Mouse (Mus musculus): ENCODE data around the gene Kit. TPM values are rescaled to one million over a fixed set of nuclear protein-coding genes. Genes with fewer than 3 reads are reported as not detected.

The Kit gene
- total RNA-seq, 2 experiments from 2014 or later = 0.89 to 1.0 TPM

DNA sequence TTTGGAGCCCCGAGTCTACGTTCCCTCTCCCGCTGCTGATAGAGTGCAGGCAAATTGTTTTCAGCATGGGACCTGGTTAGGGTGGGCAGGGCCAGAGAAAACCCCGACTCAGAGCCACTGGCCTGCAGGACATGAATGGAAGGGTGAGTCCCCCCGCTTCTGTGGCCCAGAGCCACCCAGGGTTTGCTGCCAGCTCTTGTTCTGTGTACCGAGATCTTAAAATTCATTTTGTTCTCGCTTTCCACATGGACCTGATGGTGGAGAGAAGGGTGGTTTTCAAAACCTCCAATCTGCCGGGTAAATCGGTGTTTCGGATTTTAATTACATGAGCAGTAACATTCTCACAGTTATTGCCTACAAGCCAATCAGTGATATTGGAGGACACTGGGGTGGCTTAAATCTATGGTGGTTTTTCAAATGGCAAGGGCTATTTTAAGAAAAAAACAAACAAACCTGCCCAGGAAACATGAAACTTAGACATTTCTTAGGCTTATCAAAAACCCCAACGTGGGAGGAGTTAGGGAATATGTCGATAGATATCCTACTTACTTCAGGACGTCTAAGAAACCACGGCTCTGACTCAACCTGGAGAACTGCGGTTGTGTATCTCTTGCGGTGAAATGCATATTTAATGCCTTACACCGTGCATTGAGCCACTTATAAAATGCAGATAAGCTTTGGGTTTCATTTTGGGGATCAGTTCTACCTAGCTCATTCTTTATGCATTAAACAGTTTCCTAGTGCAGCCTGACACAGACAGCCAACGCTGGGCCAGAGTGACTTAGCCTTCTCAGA lies 58.3 kb downstream of the Kit start:
- DNase-seq (ENCODE audit: low spot score) = no peak

DNA sequence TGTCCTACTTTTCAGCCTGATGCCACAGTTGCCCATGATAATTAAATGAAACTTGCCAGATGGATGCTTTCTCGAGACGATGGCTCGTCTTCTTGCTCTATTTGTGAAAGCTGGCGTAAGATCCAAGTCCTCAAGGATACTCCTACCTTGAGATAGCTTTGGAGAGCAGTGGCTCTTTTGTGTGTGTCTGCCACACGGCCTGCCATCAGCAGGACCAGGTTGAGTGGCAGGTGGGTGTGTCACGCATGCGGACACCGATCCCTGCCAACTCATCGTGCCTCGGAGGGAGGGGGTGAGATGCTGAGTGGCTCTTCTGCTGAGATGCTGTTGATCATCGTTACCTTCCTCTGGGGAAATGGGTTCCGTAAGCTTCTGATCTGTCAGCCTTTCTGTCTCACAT lies 60.7 kb downstream of the Kit start:
- DNase-seq (ENCODE audit: low spot score) = no peak

DNA sequence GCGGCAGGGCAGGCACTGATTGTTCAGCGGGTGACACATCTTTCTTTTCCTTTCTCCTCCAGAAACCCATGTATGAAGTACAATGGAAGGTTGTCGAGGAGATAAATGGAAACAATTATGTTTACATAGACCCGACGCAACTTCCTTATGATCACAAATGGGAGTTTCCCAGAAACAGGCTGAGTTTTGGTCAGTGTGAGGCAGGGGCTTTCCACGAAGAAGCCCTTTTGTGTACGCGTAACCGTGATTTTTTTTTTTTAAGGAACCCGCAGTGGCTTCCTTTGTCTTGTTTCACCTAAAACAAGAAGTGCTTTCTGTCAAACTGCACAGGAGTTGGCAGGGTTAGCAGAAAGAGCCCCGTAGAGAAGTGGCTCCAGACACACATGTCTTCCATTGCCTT lies 65.9 kb downstream of the Kit start:
- DNase-seq (ENCODE audit: low spot score) = no peak

DNA sequence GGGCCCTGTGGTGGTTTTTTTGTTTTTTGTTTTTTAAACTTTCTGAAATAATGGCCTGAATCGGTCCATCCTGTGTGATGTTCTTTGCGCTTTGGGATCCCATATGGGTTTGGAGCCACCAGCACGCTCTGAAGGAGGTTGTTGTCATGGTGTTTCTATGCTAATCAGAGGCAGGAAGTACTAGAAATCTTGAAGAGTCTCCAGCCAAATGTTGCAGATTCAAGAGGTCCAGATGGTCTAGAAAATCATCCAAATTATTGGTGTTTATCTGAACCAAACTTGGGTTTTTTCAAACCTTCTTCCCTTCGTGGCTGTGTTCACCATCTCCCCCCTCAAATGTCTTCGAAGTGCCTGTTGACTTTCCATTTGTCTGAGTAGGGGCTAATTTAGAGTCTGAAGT lies 72.3 kb downstream of the Kit start:
- DNase-seq (ENCODE audit: low spot score) = no peak

DNA sequence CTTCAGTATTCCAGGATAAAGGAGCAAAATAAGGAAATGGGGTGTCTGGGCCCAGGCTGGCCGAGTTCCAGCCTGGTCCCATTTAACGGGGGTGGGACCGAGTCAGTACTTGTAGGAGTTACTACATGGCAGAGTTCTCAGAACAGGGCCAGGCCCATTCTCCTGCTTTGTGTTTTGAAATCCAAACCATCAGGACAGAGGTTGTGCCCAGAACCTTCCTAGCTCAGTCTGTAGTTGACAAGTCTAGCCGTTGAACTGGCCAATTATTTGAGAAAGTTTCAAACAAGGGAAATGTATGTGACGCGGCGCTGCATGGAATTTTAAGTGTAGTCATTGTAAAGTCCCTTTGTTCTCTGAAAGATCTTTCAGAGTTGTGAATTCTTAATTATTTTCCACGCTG lies 75.8 kb downstream of the Kit start:
- DNase-seq (ENCODE audit: low spot score) = no peak

DNA sequence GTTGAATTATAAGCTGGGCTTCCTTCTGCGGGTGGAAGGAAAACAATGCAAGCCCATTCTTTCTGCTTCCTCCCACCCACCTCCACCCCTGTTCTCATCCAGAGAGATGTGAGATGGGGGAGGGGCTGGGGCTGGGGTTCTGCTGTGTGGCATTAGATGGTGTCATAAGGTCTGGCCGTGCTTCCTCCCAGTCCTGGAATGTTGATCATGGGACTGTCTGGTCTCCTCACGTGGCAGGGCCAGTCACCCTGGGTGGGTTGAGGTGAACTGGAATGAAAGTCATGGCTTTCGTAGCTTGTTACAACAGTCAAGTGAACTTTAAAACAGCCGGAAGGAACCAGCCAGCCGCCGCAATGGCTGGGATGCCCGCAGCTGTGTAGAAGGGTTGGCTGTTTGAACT lies 78.7 kb downstream of the Kit start:
- no peak for DNase-seq (ENCODE audit: low spot score)

DNA sequence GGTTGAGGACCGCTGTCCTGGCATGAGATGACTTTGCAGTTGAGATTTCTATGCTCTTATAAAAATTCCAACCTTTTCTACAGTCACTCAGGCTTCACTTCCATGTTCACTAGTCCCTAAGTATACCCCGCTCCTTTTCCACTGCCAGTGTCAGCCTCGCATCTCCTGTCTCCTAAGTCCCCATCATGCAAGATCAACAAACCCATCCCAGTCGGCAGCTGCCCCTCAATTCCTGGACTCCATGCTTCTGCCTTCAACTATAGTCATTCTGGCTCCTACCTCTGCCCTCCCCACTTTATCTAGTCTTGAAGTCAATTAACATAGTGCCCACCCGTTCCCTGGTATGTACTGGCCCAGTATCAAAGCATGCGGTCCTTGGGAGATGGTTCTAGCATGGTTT lies 83.9 kb downstream of the Kit start:
- no peak for DNase-seq (ENCODE audit: low spot score)

DNA sequence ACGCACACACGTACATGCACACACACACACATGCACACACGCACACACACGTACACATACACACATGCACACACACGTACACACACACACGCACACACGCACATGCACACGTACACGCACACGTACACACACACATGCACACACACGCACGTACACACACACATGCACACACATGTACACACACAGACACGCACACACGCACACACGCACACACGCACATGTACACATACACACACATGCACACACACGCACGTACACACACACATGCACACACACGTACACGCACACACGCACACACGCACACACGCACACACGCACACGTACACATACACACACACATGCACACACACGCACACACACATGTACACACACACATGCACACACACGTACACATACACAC lies 85.6 kb downstream of the Kit start:
- DNase-seq (ENCODE audit: low spot score) = no peak

DNA sequence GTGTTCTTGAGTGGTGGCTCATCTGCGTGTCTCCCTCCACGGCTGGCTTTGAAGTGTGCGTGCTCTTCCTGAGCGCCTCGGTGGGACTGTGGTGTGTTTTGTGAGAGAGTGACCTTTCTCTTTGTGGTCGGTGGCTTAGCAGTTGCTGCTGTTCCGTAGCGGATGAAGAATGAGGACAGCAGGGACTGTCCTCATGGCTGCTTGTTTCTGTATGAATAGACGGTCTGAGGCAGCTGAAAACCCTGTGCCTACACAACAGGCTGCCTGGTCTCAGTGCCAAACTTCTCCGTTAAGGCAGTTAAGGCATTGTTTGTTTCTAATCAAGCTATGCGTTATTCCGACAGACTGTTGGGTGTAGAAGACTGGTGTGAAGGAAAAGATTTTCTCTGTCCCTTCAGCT lies 87.8 kb downstream of the Kit start:
- no peak for DNase-seq (ENCODE audit: low spot score)

DNA sequence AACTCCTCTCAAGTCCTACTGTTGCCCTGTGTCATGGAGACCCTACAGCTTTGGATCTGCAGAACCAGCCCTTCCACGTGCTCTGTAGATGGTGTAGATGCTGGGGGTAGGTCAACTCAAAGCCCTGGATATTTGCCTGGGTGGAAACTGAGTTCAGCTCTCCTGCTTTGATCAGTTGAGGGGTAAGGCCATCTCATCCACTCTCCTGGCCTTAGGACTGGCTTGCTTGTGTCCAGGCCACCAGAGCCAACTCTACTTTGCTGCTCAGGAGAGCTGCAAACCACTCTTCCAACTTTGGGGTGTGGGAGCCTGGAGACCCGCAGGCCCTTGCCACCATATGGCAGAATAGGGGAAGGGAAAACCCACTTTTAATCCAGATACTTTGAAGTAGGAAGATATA lies 89.1 kb downstream of the Kit start:
- no peak for DNase-seq (ENCODE audit: low spot score)

DNA sequence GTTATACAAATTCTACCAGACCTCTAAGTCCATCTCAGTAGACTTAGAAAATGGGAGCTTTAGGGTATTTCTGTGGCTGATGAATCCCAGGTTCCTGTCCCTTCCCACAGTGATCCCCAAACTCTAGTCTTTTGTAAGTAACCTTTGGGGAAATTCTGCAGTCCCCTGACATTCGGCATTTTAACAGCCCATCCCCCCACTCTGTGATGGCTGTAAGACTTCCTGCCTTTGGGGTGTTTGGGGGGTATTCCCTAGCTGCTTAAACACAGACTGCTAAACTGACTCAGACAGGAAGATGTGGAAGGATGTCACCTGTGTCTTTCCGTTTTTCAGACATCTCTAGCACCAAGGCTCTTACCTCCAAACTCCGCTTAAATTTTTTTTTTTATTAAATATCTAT lies 92.4 kb downstream of the Kit start:
- no peak for DNase-seq (ENCODE audit: low spot score)

DNA sequence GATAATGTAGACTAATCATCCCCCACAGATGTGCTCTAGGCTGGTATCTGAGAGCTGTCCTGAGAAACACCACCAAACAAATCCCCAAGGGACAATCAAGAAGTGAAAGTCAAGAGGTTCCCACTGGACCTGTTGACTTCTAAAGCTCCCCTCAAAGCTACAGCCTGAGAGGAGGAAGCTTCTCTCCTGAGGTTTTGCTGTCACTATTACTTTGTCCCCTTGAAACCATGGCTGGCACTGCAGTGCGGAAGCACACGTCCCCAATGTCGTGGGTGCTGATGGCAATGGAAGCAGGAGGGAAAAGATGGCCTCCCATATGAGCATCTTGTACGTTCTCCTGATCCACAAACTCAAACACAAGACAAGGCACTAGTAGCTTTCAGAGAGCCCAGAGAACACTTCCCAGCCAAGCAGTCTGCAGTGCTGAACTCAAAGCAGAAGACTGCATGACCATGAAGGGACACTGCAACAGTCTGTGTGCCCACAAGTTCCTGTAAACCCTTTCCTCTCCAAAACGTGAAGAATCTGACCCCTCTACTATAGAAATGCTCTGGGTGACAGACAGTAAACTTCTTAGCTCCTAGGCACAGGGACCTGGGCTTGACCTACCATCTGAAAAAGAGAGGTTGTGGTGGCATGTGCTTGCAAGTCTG lies 96.5 kb downstream of the Kit start:
- DNase-seq (ENCODE audit: low spot score) = no peak

DNA sequence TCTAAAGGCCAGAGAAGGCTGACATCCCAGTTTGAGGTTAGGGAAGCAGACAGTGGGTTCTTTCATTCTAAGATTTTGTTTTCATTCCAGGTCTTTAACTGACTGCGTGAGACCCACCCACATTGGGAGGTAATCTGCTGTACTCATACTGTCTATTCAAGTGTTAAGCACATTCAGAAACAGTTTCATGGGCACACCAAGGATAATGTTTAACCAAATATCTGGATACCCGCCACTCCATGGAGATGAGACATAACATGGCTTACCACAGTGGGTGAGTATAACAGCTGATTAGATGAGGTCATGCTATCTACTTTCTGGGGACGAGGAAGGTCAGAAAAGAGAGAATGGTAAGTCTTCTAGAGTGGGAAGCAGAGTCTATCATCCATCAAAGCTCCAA lies 101.3 kb downstream of the Kit start:
- DNase-seq (ENCODE audit: low spot score) = no peak

DNA sequence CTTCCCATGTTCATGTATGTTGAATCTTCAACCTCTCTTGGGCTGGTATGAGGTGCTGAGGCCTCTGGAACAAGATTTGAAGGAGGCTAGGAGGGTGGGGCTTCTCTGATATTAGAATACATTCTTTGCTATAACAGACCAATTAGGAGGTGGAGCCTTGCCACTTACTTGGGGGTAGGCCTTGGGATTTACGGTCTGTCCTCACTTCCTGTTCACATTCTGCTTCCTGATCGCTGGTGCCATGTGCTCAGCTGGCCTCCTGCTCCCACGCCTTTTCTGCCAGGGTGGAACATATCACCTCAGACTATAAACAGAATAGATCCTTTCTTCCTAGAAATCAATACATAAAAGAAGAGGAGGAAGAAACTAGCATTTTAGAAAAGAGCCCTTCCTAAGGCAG lies 105.2 kb downstream of the Kit start:
- no peak for DNase-seq (ENCODE audit: low spot score)

DNA sequence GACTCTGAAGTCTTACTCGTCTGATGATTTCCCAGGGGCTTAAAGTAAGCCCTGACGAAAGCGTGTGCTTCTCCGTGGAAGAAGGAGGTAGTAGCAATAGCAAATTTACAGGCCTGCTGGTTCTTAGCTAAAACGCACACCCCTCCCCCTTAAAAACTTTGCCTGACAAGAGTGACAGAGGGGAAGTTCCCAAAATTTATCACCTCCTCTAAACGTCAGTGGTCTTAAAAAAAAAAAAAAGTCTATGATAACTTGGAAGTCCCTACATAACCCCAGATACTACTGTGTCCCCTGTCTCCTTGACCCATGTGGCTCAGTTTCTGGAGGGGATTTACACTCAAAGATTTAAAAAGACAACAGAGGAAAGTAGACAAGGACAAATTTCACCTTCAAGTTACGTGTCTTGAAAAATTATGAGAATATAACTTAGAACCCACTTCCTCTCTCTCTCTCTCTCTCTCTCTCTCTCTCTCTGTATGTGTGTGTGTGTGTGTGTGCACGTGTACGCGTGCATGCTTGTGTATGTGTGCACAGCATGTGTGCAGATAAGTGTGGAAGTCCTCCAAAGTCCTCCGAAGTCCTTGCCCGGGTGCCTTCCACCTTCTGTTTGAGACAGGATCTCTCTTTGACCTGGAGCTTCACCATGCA lies 120.6 kb downstream of the Kit start:
- DNase-seq (ENCODE audit: low spot score) = no peak

DNA sequence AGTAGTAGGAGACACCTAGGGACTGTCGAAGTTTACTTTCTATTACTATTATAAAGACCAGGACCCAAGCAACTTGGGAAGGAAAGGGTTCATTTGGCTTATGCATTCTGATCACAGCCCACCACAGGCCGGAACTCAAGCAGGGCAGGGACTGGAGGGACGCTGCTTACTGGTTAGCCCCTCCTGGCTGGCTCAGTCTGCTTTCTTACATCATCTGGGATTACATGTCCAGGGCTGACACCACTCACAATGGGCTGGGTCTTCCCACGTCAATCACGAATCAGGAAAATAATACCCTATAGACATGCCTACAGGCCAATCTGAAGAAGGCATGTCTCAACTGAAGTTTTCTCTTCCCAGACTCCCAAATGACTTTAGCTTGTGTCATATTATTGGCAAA lies 122.2 kb downstream of the Kit start:
- DNase-seq (ENCODE audit: low spot score) = no peak

DNA sequence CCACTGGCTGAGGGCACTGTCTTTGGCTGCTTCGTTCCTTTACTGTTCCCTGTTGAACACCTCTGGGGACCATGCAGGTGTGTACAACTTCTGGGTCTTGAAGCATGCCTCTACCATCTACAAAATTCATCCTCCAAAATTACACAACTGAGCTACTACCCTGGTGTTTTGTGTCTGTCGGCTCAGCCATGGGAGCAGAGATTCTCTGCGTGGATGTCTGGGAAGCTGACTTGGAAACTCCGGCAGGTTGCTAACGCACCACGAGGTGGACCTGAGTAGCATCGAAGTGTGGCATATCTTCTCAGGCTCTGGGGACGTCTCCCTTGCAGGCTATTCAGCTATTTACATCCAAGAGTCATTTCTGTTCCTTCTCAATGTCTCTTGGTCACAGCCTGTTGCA lies 123.8 kb downstream of the Kit start:
- no peak for DNase-seq (ENCODE audit: low spot score)

DNA sequence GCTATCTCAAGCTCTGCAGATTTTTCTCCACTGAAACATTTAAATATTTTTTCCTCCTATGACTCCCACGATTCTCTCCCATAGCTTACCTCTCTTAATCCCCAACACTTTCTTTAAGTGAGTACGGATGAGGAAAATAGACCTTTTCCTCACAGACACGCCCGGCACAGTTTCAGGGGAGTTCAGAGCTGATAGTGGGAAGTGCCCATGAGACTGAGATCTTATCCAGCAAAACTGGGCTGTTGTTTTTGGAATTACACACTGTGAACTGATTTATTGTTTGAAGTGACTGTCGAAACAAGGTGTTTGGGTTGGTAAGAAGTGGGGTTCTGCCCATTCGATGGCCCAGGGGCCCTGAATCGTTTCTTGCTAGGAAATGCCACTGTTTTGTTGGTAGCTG lies 124.4 kb downstream of the Kit start:
- no peak for DNase-seq (ENCODE audit: low spot score)

DNA sequence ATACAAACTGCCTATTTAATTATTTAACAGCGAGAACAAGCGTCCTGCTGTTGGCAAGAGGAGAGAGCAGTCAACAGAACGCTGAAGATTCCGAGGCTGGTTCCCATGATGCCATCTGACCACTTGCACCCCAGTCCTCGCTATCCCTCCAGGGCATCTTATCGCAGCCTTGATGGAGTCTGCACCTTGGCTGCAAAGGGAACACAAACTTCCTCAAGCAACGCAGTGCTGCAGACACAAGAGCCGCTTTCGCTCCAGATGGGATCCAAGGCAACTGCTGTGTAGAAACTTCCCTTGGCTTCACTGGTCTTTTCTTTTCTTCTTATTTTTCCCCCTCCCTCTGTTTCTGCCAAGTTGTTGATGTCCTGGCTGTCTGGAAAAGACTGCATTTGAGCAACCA lies 124.8 kb downstream of the Kit start:
- DNase-seq (ENCODE audit: low spot score) = no peak

DNA sequence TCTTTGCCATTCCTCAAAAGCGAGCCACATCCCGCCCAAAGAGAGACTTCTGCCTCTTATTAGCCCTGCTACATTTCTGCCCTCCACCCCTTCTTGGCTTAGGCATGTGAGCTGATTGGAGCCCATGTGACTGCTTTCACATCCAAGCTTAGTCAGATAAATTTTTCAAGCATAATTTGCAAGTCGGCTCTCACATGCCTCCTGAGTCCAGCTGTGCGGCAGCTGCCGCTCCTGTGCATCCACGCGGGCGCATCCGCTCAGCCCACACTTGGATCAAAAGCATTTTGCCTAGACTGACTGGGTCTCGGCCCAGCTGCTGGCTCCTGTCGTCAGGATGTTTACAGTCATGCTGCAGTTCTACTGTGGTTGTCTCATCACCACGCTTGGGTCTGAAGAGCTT lies 126.9 kb downstream of the Kit start:
- no peak for DNase-seq (ENCODE audit: low spot score)

DNA sequence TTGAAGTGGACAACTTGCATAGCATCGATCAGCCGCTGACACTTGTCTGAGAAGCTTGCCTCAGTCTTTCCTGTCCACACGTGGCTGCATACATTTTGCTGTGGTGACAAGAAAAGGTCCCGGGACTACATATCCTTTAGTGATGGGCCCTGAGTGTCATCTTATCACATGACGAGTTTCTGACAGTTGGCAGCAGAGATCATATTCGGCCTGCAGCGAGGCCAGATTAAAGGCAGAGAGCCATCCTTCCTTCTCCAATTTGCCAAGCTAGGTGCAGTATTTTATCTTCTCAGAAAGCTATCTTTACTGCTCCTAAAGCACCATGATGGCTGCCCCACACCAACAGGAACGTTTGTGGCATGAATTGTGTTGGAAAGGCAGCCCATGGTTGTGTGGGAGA lies 127.4 kb downstream of the Kit start:
- no peak for DNase-seq (ENCODE audit: low spot score)

DNA sequence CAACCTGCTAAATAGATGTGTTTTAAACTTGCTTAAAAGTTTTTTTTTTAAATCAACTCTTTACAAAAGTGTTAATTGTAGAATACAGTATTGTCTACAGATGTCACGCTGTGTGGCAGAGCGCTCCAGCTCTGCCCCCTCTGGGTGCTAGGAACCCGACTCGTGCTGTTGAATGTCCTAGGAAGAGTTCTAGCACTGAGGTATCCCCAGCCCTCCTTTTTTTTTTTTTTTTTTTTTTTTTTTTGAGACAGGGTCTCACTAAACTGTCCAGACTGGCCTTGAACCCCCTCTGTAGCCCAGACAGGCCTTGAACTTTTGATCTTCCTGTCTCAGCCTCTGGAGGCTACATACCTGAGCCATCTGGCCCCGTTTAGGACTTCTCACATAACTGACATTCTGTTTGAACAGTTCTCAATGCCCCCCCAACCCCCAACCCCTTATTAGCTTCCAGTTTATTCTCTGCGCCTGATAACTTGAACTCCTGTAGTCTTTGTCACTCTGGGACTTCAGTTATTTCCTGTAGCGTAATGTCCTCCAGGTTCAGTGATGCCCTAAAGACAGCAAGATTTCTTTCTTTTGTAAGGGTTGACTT lies 130.0 kb downstream of the Kit start:
- no peak for DNase-seq (ENCODE audit: low spot score)

DNA sequence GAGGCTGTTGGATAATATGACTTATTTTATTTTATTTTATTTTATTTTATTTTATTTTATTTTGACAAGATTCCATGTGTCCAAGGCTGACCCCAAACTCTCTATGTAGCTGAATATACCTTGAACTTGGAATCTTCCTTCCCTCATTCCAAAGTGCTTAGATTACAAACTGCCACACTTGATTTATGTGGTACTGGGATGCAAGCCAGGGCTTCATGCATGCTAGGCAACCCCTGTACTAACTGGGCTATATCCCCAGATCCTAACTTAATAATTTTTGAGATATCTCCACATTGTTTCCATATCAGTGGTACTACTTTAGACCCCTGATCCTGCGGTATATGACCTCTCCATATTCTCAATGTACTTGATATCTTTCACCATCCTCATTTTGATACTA lies 130.7 kb downstream of the Kit start:
- no peak for DNase-seq (ENCODE audit: low spot score)
